Mouse (Mus musculus): ENCODE results near the gene E330034G19Rik.
"Not testable (repeated sequence)": the region's sequence is repeated elsewhere in the genome, so short reads cannot be mapped to it uniquely, and the experiment has no call there.

The E330034G19Rik gene

DNA sequence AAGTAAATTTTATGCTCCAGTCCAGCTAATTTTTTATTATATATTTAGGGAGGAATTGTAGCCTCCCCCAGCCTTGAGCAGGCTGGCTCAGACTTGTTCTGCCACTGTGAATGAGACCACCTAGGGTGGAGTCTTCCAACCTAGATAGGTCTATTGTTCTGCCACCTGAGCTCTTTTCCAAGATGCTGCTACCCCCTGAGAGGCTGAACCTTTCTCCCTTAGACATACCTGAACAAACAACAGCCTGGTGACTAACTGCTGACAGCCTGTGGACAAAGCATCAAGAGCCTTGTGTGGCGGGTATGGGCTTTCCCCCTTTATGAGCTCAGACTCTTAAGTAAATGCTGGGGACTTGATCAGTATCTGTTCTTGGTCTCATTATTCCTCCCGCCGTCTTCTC lies 54.0 kb downstream of the E330034G19Rik start:
- not testable (repeated sequence) for DNase-seq (ENCODE audit: low spot score in 2 of 2)

DNA sequence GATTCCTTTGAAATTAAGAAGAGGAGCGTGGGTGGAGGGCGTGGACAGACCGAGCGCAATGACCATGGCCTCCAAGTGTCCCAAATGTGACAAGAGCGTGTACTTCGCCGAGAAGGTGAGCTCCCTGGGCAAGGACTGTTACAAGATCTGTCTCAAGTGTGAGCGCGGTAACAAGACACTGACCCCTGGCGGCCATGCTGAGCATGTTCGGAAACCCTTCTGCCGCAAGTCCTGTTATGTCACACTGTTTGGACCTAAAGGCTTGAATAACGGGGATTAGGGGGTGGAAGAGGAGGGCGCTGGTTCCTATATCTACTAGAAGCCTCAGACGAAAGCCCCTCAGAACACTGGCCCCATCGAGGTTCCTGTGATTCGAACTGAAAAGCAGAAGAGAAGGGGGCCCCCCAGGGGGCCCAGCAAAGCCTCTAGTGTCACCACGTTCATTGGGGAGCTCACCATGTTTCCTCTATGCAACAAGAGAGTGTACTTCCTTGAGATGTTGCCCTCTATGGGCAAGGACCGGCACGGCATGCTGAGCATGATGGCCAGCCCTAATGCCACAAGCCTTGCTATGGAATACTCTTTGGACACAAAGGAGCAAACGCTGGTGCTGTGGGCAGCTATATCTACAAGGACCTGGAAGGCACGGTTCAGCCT lies 65.4 kb downstream of the E330034G19Rik start:
- DNase-seq (ENCODE audit: low spot score in 2 of 2), result peak in 1 of 2 experiments; percentile 62
